Mouse (Mus musculus) layer of hippocampus, postnatal 36 days (tissue): Measurements from ENCODE around the gene Gga2. TPM values are rescaled to one million over a fixed set of nuclear protein-coding genes. Genes with fewer than 3 reads are reported as not detected.

Experiments used
- DNase-seq, 2 experiments: peaks; one replicate each; pipeline ENCODE4 v3.0.0; 2022
- total RNA-seq, 2 experiments: library from RNA; stranded (reverse); gene quantifications; 2 replicates each; pipeline ENCODE4 v1.2.3; 2021

The Gga2 gene
- total RNA-seq, 2 experiments from 2014 or later = 29.8 to 34.7 TPM

GRCm38 (mm10) chr7:122000396-122000795 lies 20.6 kb downstream of the Gga2 start:
- DNase-seq = no peak

- no peak for DNase-seq
These were observed 25.1 kb downstream of the Gga2 start for GRCm38 (mm10) chr7:121995961-121996360.

GRCm38 (mm10) chr7:121981307-121981871 lies 39.6 kb downstream of the Gga2 start, which contains the start of gene Cog7:
Gene Cog7, minus strand, starts transcription at chr7:121981711.
- DNase-seq = peak; percentile 88 to 93

- peak in 1 of 2 experiments; percentile 31 for DNase-seq
These were observed 46.0 kb downstream of the Gga2 start for GRCm38 (mm10) chr7:121975031-121975430.

- DNase-seq = no peak
These were observed 49.3 kb downstream of the Gga2 start for GRCm38 (mm10) chr7:121971698-121972097.

- no peak for DNase-seq
These were observed 50.8 kb downstream of the Gga2 start for GRCm38 (mm10) chr7:121970250-121970649.

- no peak for DNase-seq
These were observed 52.2 kb downstream of the Gga2 start for GRCm38 (mm10) chr7:121968816-121969215.

- no peak for DNase-seq
These were observed 52.8 kb downstream of the Gga2 start for GRCm38 (mm10) chr7:121968242-121968641.

- DNase-seq = no peak
These were observed 54.9 kb downstream of the Gga2 start for GRCm38 (mm10) chr7:121966169-121966568.

GRCm38 (mm10) chr7:121963883-121964398 lies 57.1 kb downstream of the Gga2 start:
- DNase-seq = peak; percentile 23 to 25

- no peak for DNase-seq
These were observed 58.5 kb downstream of the Gga2 start for GRCm38 (mm10) chr7:121962571-121962959.

- DNase-seq = no peak
These were observed 59.0 kb downstream of the Gga2 start for GRCm38 (mm10) chr7:121961913-121962570.

- no peak for DNase-seq
These were observed 65.2 kb downstream of the Gga2 start for GRCm38 (mm10) chr7:121955802-121956201.

GRCm38 (mm10) chr7:121954891-121955669 lies 65.9 kb downstream of the Gga2 start:
- DNase-seq = no peak

GRCm38 (mm10) chr7:121947513-121947912 lies 73.5 kb downstream of the Gga2 start:
- DNase-seq = no peak

- DNase-seq = no peak
These were observed 74.8 kb downstream of the Gga2 start for GRCm38 (mm10) chr7:121946196-121946595.

GRCm38 (mm10) chr7:121942371-121942770 lies 78.7 kb downstream of the Gga2 start:
- DNase-seq = no peak

GRCm38 (mm10) chr7:121941640-121942039 lies 79.4 kb downstream of the Gga2 start:
- no peak for DNase-seq

GRCm38 (mm10) chr7:121941016-121941415 lies 80.0 kb downstream of the Gga2 start:
- no peak for DNase-seq

- DNase-seq = peak; percentile 78 to 82
These were observed 81.3 kb downstream of the Gga2 start for GRCm38 (mm10) chr7:121939729-121940128.

- DNase-seq = no peak
These were observed 81.8 kb downstream of the Gga2 start for GRCm38 (mm10) chr7:121939244-121939643.

GRCm38 (mm10) chr7:121938124-121938891 lies 82.7 kb downstream of the Gga2 start:
- DNase-seq = no peak
